ENCODE assay signal across 7 mouse cellular contexts in genomic region chr3:55571552-55572296, GRCm38 (mm10).
DNase-seq lines count a peak whose midpoint lies in the region; ATAC-seq and TF ChIP-seq lines count a peak whose summit lies in the region.

No protein-coding gene starts in this region.

- TF ChIP-seq POLR2A in lung, adult 2 months (IDR thresholded peaks at IDR 0.05; ENCODE audit: borderline replicate concordance, extremely low read depth, low read depth, low read length) = no peak

- peak; percentile 7 for DNase-seq in lung, postnatal 14 days
- no peak for DNase-seq in lung, adult 2 months
- no peak for DNase-seq in thymus, postnatal 14 days

- no peaks in the 10 kb centered on the region for H3K27me3 ChIP-seq in embryonic facial prominence, embryonic 15.5 days
- no peaks in the 10 kb centered on the region for H3K27me3 ChIP-seq in hindbrain, embryonic 15.5 days
- no peaks in the 10 kb centered on the region for H3K27me3 ChIP-seq in neural tube, embryonic 14.5 days (ENCODE audit: control insufficient read depth, insufficient read depth, low read length)

- peak overlapping the region; percentile 56 for H3K27ac ChIP-seq in embryonic facial prominence, embryonic 15.5 days (replicated peaks)
- H3K27ac ChIP-seq in hindbrain, embryonic 15.5 days (replicated peaks) = peak overlapping the region; percentile 72
- peak overlapping the region; percentile 60 for H3K27ac ChIP-seq in neural tube, embryonic 14.5 days (ENCODE audit: low read depth, low read length)

- H3K36me3 ChIP-seq in embryonic facial prominence, embryonic 15.5 days = no peaks in the 10 kb centered on the region
- H3K36me3 ChIP-seq in hindbrain, embryonic 15.5 days = no peaks in the 10 kb centered on the region
- H3K36me3 ChIP-seq in neural tube, embryonic 14.5 days (ENCODE audit: control insufficient read depth, insufficient read depth, low read length) = no peaks in the 10 kb centered on the region

- WGBS in lung, adult 2 months = 48% methylated on average over 11 of the region's 11 CpGs
- WGBS in embryonic facial prominence, embryonic 15.5 days = 35% methylated on average over 11 of the region's 11 CpGs
- 23% methylated on average over 11 of the region's 11 CpGs for WGBS in hindbrain, embryonic 15.5 days
- 21% methylated on average over 11 of the region's 11 CpGs for WGBS in neural tube, embryonic 14.5 days

- H3K9ac ChIP-seq in embryonic facial prominence, embryonic 15.5 days = no peak overlapping the region
- H3K9ac ChIP-seq in hindbrain, embryonic 15.5 days = no peak overlapping the region
- H3K9ac ChIP-seq in neural tube, embryonic 14.5 days (replicated peaks; ENCODE audit: low read depth, low read length) = no peak overlapping the region

- no peaks in the 10 kb centered on the region for H3K9me3 ChIP-seq in embryonic facial prominence, embryonic 15.5 days (replicated peaks)
- H3K9me3 ChIP-seq in hindbrain, embryonic 15.5 days = no peaks in the 10 kb centered on the region
- H3K9me3 ChIP-seq in neural tube, embryonic 14.5 days (ENCODE audit: control insufficient read depth, low read length) = no peaks in the 10 kb centered on the region

- no peak overlapping the region for H3K4me2 ChIP-seq in embryonic facial prominence, embryonic 15.5 days (replicated peaks)
- H3K4me2 ChIP-seq in hindbrain, embryonic 15.5 days = peak overlapping the region; percentile 16; the same call in 1 of the 2 replicates
- peak overlapping the region; percentile 0; the same call in 1 of the 2 replicates for H3K4me2 ChIP-seq in neural tube, embryonic 14.5 days (ENCODE audit: low read depth, low read length)

- H3K4me1 ChIP-seq in lung, adult 2 months (ENCODE audit: control insufficient read depth, insufficient read depth, low read length) = no peaks in the 10 kb centered on the region
- 0 out of 2 replicates have a peak, but pooled peaks cover 7% of the 10 kb centered on the region for H3K4me1 ChIP-seq in embryonic facial prominence, embryonic 15.5 days
- H3K4me1 ChIP-seq in hindbrain, embryonic 15.5 days (replicated peaks) = peaks cover 19% of the 10 kb centered on the region
- peaks cover 5% of the 10 kb centered on the region; the same call in 1 of the 2 replicates for H3K4me1 ChIP-seq in neural tube, embryonic 14.5 days (ENCODE audit: control insufficient read depth, insufficient read depth, low read length)

- no peak overlapping the region for H3K4me3 ChIP-seq in lung, adult 2 months (replicated peaks; ENCODE audit: extremely low read depth, low read depth, low read length)
- no peak overlapping the region for H3K4me3 ChIP-seq in embryonic facial prominence, embryonic 15.5 days (replicated peaks)
- H3K4me3 ChIP-seq in hindbrain, embryonic 15.5 days = no peak overlapping the region
- no peak overlapping the region for H3K4me3 ChIP-seq in neural tube, embryonic 14.5 days (ENCODE audit: low read depth, low read length)

- ATAC-seq in embryonic facial prominence, embryonic 15.5 days (ENCODE audit: insufficient number of reproducible peaks, low FRiP score, low TSS enrichment, low read depth) = no peak
- ATAC-seq in hindbrain, embryonic 15.5 days (ENCODE audit: low FRiP score, low read depth) = peak; percentile 77
- peak; percentile 83 for ATAC-seq in neural tube, embryonic 14.5 days (ENCODE audit: low read depth)
- ATAC-seq in cerebellum, adult (ENCODE audit: insufficient number of reproducible peaks, low FRiP score, low TSS enrichment) = no peak

- no peak for TF ChIP-seq CTCF in lung, adult 2 months (IDR thresholded peaks at IDR 0.05; ENCODE audit: insufficient read depth, low read length)

Comparison
In these comparisons a context has a peak if more than half of its experiments do, and no peak if none do; other contexts are left out.
1. ATAC-seq: peak in hindbrain, embryonic 15.5 days (single experiment) and neural tube, embryonic 14.5 days (single experiment); none in embryonic facial prominence, embryonic 15.5 days (single experiment) and cerebellum, adult (single experiment).
2. Peak in every context shown above with its lines, with median percentiles within 50 percentile points of each other: H3K27ac ChIP-seq.